Mouse (Mus musculus) kidney, postnatal 0 days (tissue): ENCODE data around the gene Setd1b. TPM values are rescaled to one million over a fixed set of nuclear protein-coding genes. Genes with fewer than 3 reads are reported as not detected.

ENCODE experiments used
- ATAC-seq: fragments of 200-750 bp; cut with Nextera tagmentation; replicated peaks from 2 replicates; pipeline ENCODE4 v1.8.0; 2017; ENCODE audit warnings: low read depth, moderate number of reproducible peaks, moderate TSS enrichment, moderate library complexity; ENCODE audit not compliant: low FRiP score
- DNase-seq: peaks from one replicate; pipeline ENCODE4 v3.0.0-alpha.2; 2016; ENCODE audit warnings: low spot score
- H3K27ac ChIP-seq: fragments of 300-500 bp; sonication (generic); 2 replicates; pipeline ENCODE4 v1.5.1; 2014; ENCODE audit warnings: mild to moderate bottlenecking
- H3K27me3 ChIP-seq: fragments of 300-500 bp; sonication (generic); 2 replicates; pipeline ENCODE4 v1.6.1; 2014; ENCODE audit warnings: low read length, mixed read lengths; ENCODE audit not compliant: insufficient read depth
- H3K36me3 ChIP-seq: fragments of 300-500 bp; sonication (generic); 2 replicates; pipeline ENCODE4 v1.6.1; 2014; ENCODE audit warnings: low read length, mixed read lengths; ENCODE audit not compliant: insufficient read depth
- H3K4me1 ChIP-seq: fragments of 300-500 bp; sonication (generic); replicated peaks from 2 replicates; pipeline ENCODE4 v1.6.1; 2014; ENCODE audit warnings: antibody characterized with exemption, low read length, mixed read lengths; ENCODE audit not compliant: insufficient read depth
- H3K4me2 ChIP-seq: fragments of 300-500 bp; sonication (generic); 2 replicates; pipeline ENCODE4 v1.6.1; 2014; ENCODE audit warnings: mild to moderate bottlenecking, low read length, moderate library complexity, mixed read lengths
- H3K4me3 ChIP-seq: fragments of 300-500 bp; sonication (generic); replicated peaks from 2 replicates; pipeline ENCODE4 v1.5.1; 2014; ENCODE audit warnings: low read depth, low read length
- H3K9ac ChIP-seq: fragments of 300-500 bp; sonication (generic); 2 replicates; pipeline ENCODE4 v1.6.1; 2014; ENCODE audit warnings: low read depth, low read length
- H3K9me3 ChIP-seq: fragments of 300-500 bp; sonication (generic); replicated peaks from 2 replicates; pipeline ENCODE4 v1.6.1; 2016; ENCODE audit warnings: low read length, inconsistent platforms, mixed read lengths
- CTCF ChIP-seq: IDR thresholded peaks from 2 replicates; pipeline ENCODE4 v1.5.1; 2016; ENCODE audit warnings: antibody characterized with exemption, low read depth, mild to moderate bottlenecking, moderate library complexity
- WGBS: fragments of 180-500 bp; shearing (Covaris S2); extraction: QIAGEN DNeasy Blood & Tissue Kit; methylation state at CpG from one replicate; pipeline ENCODE4 v1.1.7; 2014; 5-methylcytosine and 5-hydroxymethylcytosine counted together
- polyA plus RNA-seq: library from polyadenylated mRNA; unstranded; fragments of >200 nt; fragmentation: Nextera tagmentation; extraction: Ambion mirVana; gene quantifications from 2 replicates; pipeline ENCODE4 v1.2.1, GENCODE M21; 2015

Setd1b gene
- 7.0 and 7.1 TPM in 2 replicates for polyA plus RNA-seq

- H3K36me3 ChIP-seq, result peaks cover 13% of the 10 kb centered on the region
- under 1% methylated on average over 60 of the region's 103 CpGs for WGBS
- H3K9ac ChIP-seq, result peak within 1 kb of the TSS; percentile 98
- peak within 1 kb of the TSS; percentile 87 for H3K4me3 ChIP-seq
- peak within 1 kb of the TSS; percentile 100 for H3K27ac ChIP-seq
- no peaks in the 10 kb centered on the region for H3K27me3 ChIP-seq
- DNase-seq, result peak; percentile 72
- peaks cover 26% of the 10 kb centered on the region for H3K4me1 ChIP-seq
- H3K4me2 ChIP-seq, result peak within 1 kb of the TSS; percentile 100
- H3K9me3 ChIP-seq, result no peaks in the 10 kb centered on the region
- TF ChIP-seq CTCF, result no peak
- no peak for ATAC-seq
Observed at GRCm38 (mm10) chr5:123142161-123143157, at the start of gene Setd1b. Setd1b (plus strand) TSS chr5:123142193.

GRCm38 (mm10) chr5:123093077-123093633, 48.8 kb upstream of the Setd1b start:
- ATAC-seq (no peak), DNase-seq (no peak)
- Histone ChIP-seq H3K4me3 (no peak overlapping the region), H3K27me3 (no peaks in the 10 kb centered on the region), H3K9me3 (no peaks in the 10 kb centered on the region), H3K9ac (no peak overlapping the region), H3K27ac (no peak overlapping the region), H3K36me3 (no peaks in the 10 kb centered on the region), H3K4me2 (no peak overlapping the region), H3K4me1 (no peaks in the 10 kb centered on the region)
- 76% methylated on average over 14 of the region's 14 CpGs for WGBS
- no peak for TF ChIP-seq CTCF

- 47% methylated on average over 25 of the region's 25 CpGs for WGBS
- no peak for TF ChIP-seq CTCF
- H3K36me3 ChIP-seq, result 0 out of 2 replicates have a peak, but pooled peaks cover 3% of the 10 kb centered on the region
- no peaks in the 10 kb centered on the region for H3K27me3 ChIP-seq
- no peaks in the 10 kb centered on the region for H3K4me1 ChIP-seq
- H3K4me2 ChIP-seq, result peak overlapping the region; percentile 42
- no peaks in the 10 kb centered on the region for H3K9me3 ChIP-seq
- ATAC-seq (peak; percentile 54; the same call in 1 of the 2 replicates), DNase-seq (peak; percentile 68)
- no peak overlapping the region for H3K4me3 ChIP-seq
- no peak overlapping the region for H3K27ac ChIP-seq
- no peak overlapping the region for H3K9ac ChIP-seq
Observed at GRCm38 (mm10) chr5:123094238-123094991, 47.6 kb upstream of the Setd1b start.

GRCm38 (mm10) chr5:123096299-123096698, 45.7 kb upstream of the Setd1b start:
- no peak overlapping the region for H3K9ac ChIP-seq
- no peak for TF ChIP-seq CTCF
- no peaks in the 10 kb centered on the region for H3K9me3 ChIP-seq
- H3K4me1 ChIP-seq, result no peaks in the 10 kb centered on the region
- no peak overlapping the region for H3K4me2 ChIP-seq
- WGBS, result 95% methylated on average over 7 of the region's 8 CpGs
- peaks cover 7% of the 10 kb centered on the region; the same call in 1 of the 2 replicates for H3K36me3 ChIP-seq
- H3K27ac ChIP-seq, result no peak overlapping the region
- no peak for ATAC-seq
- H3K27me3 ChIP-seq, result no peaks in the 10 kb centered on the region
- no peak overlapping the region for H3K4me3 ChIP-seq
- DNase-seq, result no peak

GRCm38 (mm10) chr5:123098487-123098886, 43.5 kb upstream of the Setd1b start:
- 69% methylated on average over 2 of the region's 2 CpGs for WGBS
- TF ChIP-seq CTCF, result no peak
- no peak overlapping the region for H3K27ac ChIP-seq
- H3K4me3 ChIP-seq, result no peak overlapping the region
- 0 out of 2 replicates have a peak, but pooled peaks cover 6% of the 10 kb centered on the region for H3K4me1 ChIP-seq
- no peaks in the 10 kb centered on the region for H3K9me3 ChIP-seq
- no peak overlapping the region for H3K9ac ChIP-seq
- DNase-seq, result no peak
- H3K36me3 ChIP-seq, result peaks cover 7% of the 10 kb centered on the region; the same call in 1 of the 2 replicates
- no peak overlapping the region for H3K4me2 ChIP-seq
- H3K27me3 ChIP-seq, result no peaks in the 10 kb centered on the region
- no peak for ATAC-seq

- Histone ChIP-seq H3K27me3 (no peaks in the 10 kb centered on the region), H3K4me2 (no peak overlapping the region), H3K9ac (0 out of 2 replicates have a peak overlapping the region, but pooled peaks have one; percentile 2), H3K27ac (no peak overlapping the region), H3K4me1 (0 out of 2 replicates have a peak, but pooled peaks cover 6% of the 10 kb centered on the region), H3K9me3 (no peaks in the 10 kb centered on the region), H3K36me3 (peaks cover 7% of the 10 kb centered on the region; the same call in 1 of the 2 replicates), H3K4me3 (no peak overlapping the region)
- ATAC-seq, result no peak
- 46% methylated on average over 7 of the region's 7 CpGs for WGBS
- peak; percentile 58 for DNase-seq
- TF ChIP-seq CTCF, result no peak
Observed at GRCm38 (mm10) chr5:123102376-123102775, 39.6 kb upstream of the Setd1b start.
